Mouse (Mus musculus): ENCODE results near the gene Fcer2a. TPM values are rescaled to one million over a fixed set of nuclear protein-coding genes. Genes with fewer than 3 reads are reported as not detected.

The Fcer2a gene
- total RNA-seq, 2 experiments from 2014 or later, result 0.35 TPM; not detected in 1

Other genes starting within 250 kb of the Fcer2a start
- gene Pex11g, start 226.5 kb downstream of the Fcer2a start, total RNA-seq (2021), result 1 to 10 TPM; 5.9 to 9.8 TPM
- not detected for gene Tex45, start 223.3 kb downstream of the Fcer2a start, total RNA-seq (2021)
- gene Zfp358, start 201.0 kb downstream of the Fcer2a start, total RNA-seq (2021), result 10 to 100 TPM; 17.5 to 20.5 TPM
- 10 to 100 TPM; 40.9 to 42.8 TPM for gene Mcoln1, start 193.7 kb downstream of the Fcer2a start, total RNA-seq (2021)
- 10 to 100 TPM; 37.4 to 40.7 TPM for gene Pnpla6, start 178.8 kb downstream of the Fcer2a start, total RNA-seq (2021)
- gene C330021F23Rik, start 126.2 kb downstream of the Fcer2a start, total RNA-seq (2021), result under 1 TPM in 1 of 2 experiments, not detected in 1; 0.38 TPM
- gene Camsap3, start 106.9 kb downstream of the Fcer2a start, total RNA-seq (2021), result 1 to 10 TPM; 4.1 to 8.0 TPM
- 10 to 100 TPM; 34.1 to 39.1 TPM for gene Xab2, start 72.9 kb downstream of the Fcer2a start, total RNA-seq (2021)
- 100 to 1,000 TPM; 117 to 148 TPM for gene Pet100, start 72.6 kb downstream of the Fcer2a start, total RNA-seq (2021)
- not detected for gene Pcp2, start 68.6 kb downstream of the Fcer2a start, total RNA-seq (2021)
- gene Stxbp2, start 63.2 kb downstream of the Fcer2a start, total RNA-seq (2021), result 10 to 100 TPM; 87.5 to 98.8 TPM
- gene Retn, start 38.4 kb downstream of the Fcer2a start, total RNA-seq (2021), result 100 to 1,000 TPM; 182 to 325 TPM
- gene Mcemp1, start 28.4 kb downstream of the Fcer2a start, total RNA-seq (2021), result under 1 TPM in 1 of 2 experiments, not detected in 1; 0.32 TPM
- 100 to 1,000 TPM in 1 of 2 experiments, 10 to 100 TPM in 1; 37.9 to 110 TPM for gene Fcor, start 21.8 kb downstream of the Fcer2a start, total RNA-seq (2021)
- gene Trappc5, start 17.9 kb downstream of the Fcer2a start, total RNA-seq (2021), result 10 to 100 TPM; 22.4 to 23.6 TPM
- not detected for gene Clec4g, start 26.5 kb upstream of the Fcer2a start, total RNA-seq (2021)
- gene Cd209a, start 54.8 kb upstream of the Fcer2a start, total RNA-seq (2021), result 1 to 10 TPM in 1 of 2 experiments, under 1 TPM in 1; 0.40 to 1.7 TPM
- not detected for gene Cd209e, start 160.1 kb upstream of the Fcer2a start, total RNA-seq (2021)
- gene Cd209d, start 184.4 kb upstream of the Fcer2a start, total RNA-seq (2021), result 1 to 10 TPM; 1.0 to 4.9 TPM
- gene Cd209b, start 232.7 kb upstream of the Fcer2a start, total RNA-seq (2021), result 1 to 10 TPM; 1.1 to 3.0 TPM

Measured in adrenal gland, adult 18-20 months (tissue).